ENCODE assay signal across 13 mouse cellular contexts in genomic region chr4:152568662-152569395, GRCm38 (mm10).
DNase-seq lines count a peak whose midpoint lies in the region; ATAC-seq lines count a peak whose summit lies in the region.
"Had no signal": no experiment of that assay in that cellular context is flagged by ENCODE, and none has a peak within 500 bp of the region (broad histone marks: within the 10 kb centered on the region; RNA-seq: fewer than 3 reads in every experiment).

No protein-coding gene starts in this region.

- no peak overlapping the region for H3K9ac ChIP-seq in kidney, embryonic 15.5 days
- H3K9ac ChIP-seq in intestine, embryonic 15.5 days: no peak overlapping the region
- H3K9ac ChIP-seq: liver, embryonic 15.5 days; stomach, embryonic 15.5 days had no signal

- no peak for DNase-seq in kidney, adult 11 months
- DNase-seq in right cerebral cortex, adult 18-20 months: peak; percentile 46
- no peak for DNase-seq in right cerebral cortex, postnatal 4 days
- no peak for DNase-seq in cerebellum, adult 18-20 months
- no peak for DNase-seq in testis, postnatal 14 days (ENCODE audit: low spot score)
- DNase-seq: heart, adult 11 months; kidney, adult 18-20 months; thymus, postnatal 25 days had no signal

- no peaks in the 10 kb centered on the region for H3K9me3 ChIP-seq in kidney, embryonic 15.5 days (replicated peaks)
- H3K9me3 ChIP-seq in intestine, embryonic 15.5 days: no peaks in the 10 kb centered on the region
- H3K9me3 ChIP-seq: liver, embryonic 15.5 days; stomach, embryonic 15.5 days had no signal

- H3K4me3 ChIP-seq in kidney, embryonic 15.5 days (replicated peaks): no peak overlapping the region
- no peak overlapping the region for H3K4me3 ChIP-seq in intestine, embryonic 15.5 days (replicated peaks)
- H3K4me3 ChIP-seq: liver, embryonic 15.5 days; stomach, embryonic 15.5 days had no signal

- no peak for ATAC-seq in kidney, embryonic 15.5 days (replicated peaks; ENCODE audit: low FRiP score)
- no peak for ATAC-seq in intestine, embryonic 15.5 days

- peaks cover 30% of the 10 kb centered on the region for H3K27me3 ChIP-seq in kidney, embryonic 15.5 days
- peaks cover 4% of the 10 kb centered on the region; the same call in 1 of the 2 replicates for H3K27me3 ChIP-seq in intestine, embryonic 15.5 days (replicated peaks)
- H3K27me3 ChIP-seq: liver, embryonic 15.5 days; stomach, embryonic 15.5 days had no signal

- no peaks in the 10 kb centered on the region for H3K36me3 ChIP-seq in kidney, embryonic 15.5 days
- no peaks in the 10 kb centered on the region for H3K36me3 ChIP-seq in intestine, embryonic 15.5 days
- H3K36me3 ChIP-seq: G1E; liver, embryonic 15.5 days; stomach, embryonic 15.5 days had no signal

- no peak overlapping the region for H3K27ac ChIP-seq in kidney, embryonic 15.5 days
- H3K27ac ChIP-seq in intestine, embryonic 15.5 days: no peak overlapping the region
- H3K27ac ChIP-seq: liver, embryonic 15.5 days; stomach, embryonic 15.5 days had no signal

- H3K4me2 ChIP-seq in kidney, embryonic 15.5 days: peak overlapping the region; percentile 23
- H3K4me2 ChIP-seq in intestine, embryonic 15.5 days (replicated peaks): 0 out of 2 replicates have a peak overlapping the region, but pooled peaks have one; percentile 11
- H3K4me2 ChIP-seq: liver, embryonic 15.5 days; stomach, embryonic 15.5 days had no signal

- H3K4me1 ChIP-seq in kidney, embryonic 15.5 days: peaks cover 5% of the 10 kb centered on the region; the same call in 1 of the 2 replicates
- no peaks in the 10 kb centered on the region for H3K4me1 ChIP-seq in intestine, embryonic 15.5 days (replicated peaks)
- H3K4me1 ChIP-seq: liver, embryonic 15.5 days; stomach, embryonic 15.5 days had no signal

- WGBS in kidney, embryonic 15.5 days: 25% methylated on average over 23 of the region's 23 CpGs
- 39% methylated on average over 23 of the region's 23 CpGs for WGBS in intestine, embryonic 15.5 days
